Mouse (Mus musculus) layer of hippocampus, postnatal 10 days (tissue): ENCODE results near the gene Vmn1r67. TPM values are rescaled to one million over a fixed set of nuclear protein-coding genes. Genes with fewer than 3 reads are reported as not detected.
A peak's percentile ranks its signal among the peaks of the same experiment; 100 is the strongest.

Experiments
- DNase-seq, 2 experiments: peaks; one replicate each; pipeline ENCODE4 v3.0.0; 2021; ENCODE audit warnings: low spot score in 2 of 2
- long read RNA-seq: library from polyadenylated mRNA; stranded (forward); transcript quantifications from one replicate; pipeline ENCODE4 v2.0.0, GENCODE M21; 2023
- total RNA-seq, 2 experiments: library from RNA; stranded (reverse); gene quantifications; 2 replicates each; pipeline ENCODE4 v1.2.3; 2021

Gene Vmn1r67
- total RNA-seq: not detected
- long read RNA-seq: 0 reads

- DNase-seq: no peak
Measured at GRCm38 (mm10) chr7:10443031-10443430, at the start of gene Vmn1r67. Gene Vmn1r67, plus strand, starts transcription at chr7:10443331.

- DNase-seq: no peak
Measured at GRCm38 (mm10) chr7:10458166-10458565, 15.0 kb downstream of the Vmn1r67 start.

GRCm38 (mm10) chr7:10479813-10480212 lies 36.7 kb downstream of the Vmn1r67 start:
- DNase-seq: no peak

GRCm38 (mm10) chr7:10480588-10481233 lies 37.6 kb downstream of the Vmn1r67 start:
- DNase-seq: peak; percentile 24 to 28

GRCm38 (mm10) chr7:10494786-10495521 lies 51.8 kb downstream of the Vmn1r67 start, which contains the start of gene Zik1:
Gene Zik1, minus strand, starts transcription at chr7:10495394.
- DNase-seq: peak; percentile 76 to 79

- DNase-seq: no peak
Measured at GRCm38 (mm10) chr7:10495578-10495977, 52.4 kb downstream of the Vmn1r67 start.

Other genes with a start within 250 kb of the Vmn1r67 start
- not detected for gene Vmn1r66, start 165.3 kb upstream of the Vmn1r67 start, total RNA-seq
- gene Zik1, start 52.1 kb downstream of the Vmn1r67 start, total RNA-seq: 10 to 100 TPM; 14.9 to 16.5 TPM
- gene Vmn1r68, start 115.2 kb downstream of the Vmn1r67 start, total RNA-seq: not detected
- not detected for gene Vmn1r69, start 170.3 kb downstream of the Vmn1r67 start, total RNA-seq
- gene Vmn1r70, start 188.2 kb downstream of the Vmn1r67 start, total RNA-seq: not detected
- not detected for gene Nlrp4b, start 244.5 kb downstream of the Vmn1r67 start, total RNA-seq